Mouse (Mus musculus): ENCODE data around the gene AI464131. TPM values are rescaled to one million over a fixed set of nuclear protein-coding genes. Genes with fewer than 3 reads are reported as not detected.

AI464131 gene
- 5.7 and 8.9 TPM in 2 replicates for polyA plus RNA-seq (2016; fragmentation: Nextera tagmentation; extraction: Ambion mirVana)

DNA sequence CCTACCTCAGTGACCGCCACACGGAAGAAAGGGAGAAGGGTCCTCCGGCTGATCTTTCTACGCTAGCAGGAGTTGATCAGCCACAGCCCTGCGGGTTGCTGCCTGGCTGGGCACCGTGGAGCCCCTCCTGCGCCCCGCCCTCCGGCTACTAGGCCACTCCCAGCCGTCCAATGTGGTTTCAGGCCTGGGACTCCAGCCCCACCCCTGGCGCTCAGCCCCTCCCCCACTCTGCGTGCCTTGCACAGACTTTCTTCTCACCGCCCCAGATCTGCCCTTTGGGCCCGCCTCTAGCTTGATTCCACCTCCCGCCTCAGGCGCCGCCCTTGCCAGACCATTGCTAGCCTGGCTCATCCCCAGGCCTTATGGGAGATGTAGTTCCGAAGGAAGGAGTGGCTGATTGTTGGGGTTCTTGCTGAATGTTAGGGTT is at the start of gene AI464131:
TSS of gene AI464131 (minus strand) at position 91 of the 427 bp plus-strand sequence.
- no peaks in the 10 kb centered on the region for H3K36me3 ChIP-seq (replicated peaks)
- H3K4me3 ChIP-seq = peak within 1 kb of the TSS; percentile 59
- DNase-seq (ENCODE audit: low spot score) = peak; percentile 99
- H3K4me1 ChIP-seq = peaks cover 57% of the 10 kb centered on the region
- peak within 1 kb of the TSS; percentile 57 for H3K27ac ChIP-seq (replicated peaks)
- WGBS = under 1% methylated on average over 18 of the region's 18 CpGs
- peaks cover 75% of the 10 kb centered on the region for H3K27me3 ChIP-seq (replicated peaks; ENCODE audit: low read depth, poor library complexity, severe bottlenecking)
- H3K9me3 ChIP-seq = peaks cover 3% of the 10 kb centered on the region; the same call in 1 of the 2 replicates

DNA sequence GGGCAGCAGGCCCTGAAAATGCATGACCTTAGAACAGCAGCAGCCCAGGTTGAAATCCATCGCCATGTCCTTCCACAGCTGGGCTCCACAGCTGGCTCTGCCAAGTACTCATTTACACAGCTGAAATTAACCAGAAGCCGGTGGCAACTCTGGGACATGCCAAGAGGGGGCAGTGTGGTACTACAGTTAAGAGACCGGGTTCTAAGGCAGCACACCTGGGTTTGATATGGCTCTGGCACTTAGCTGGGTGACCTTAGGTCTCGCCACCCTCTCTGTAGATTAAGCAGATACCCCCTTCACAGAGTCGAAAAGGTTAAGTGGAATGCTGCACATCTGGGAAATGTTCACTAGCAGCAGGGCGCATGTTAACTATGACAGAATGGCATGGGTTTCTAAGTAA is 49.7 kb upstream of the AI464131 start:
- Histone ChIP-seq H3K9me3 (no peaks in the 10 kb centered on the region), H3K4me1 (peaks cover 40% of the 10 kb centered on the region), H3K27me3 (replicated peaks; ENCODE audit: low read depth, poor library complexity, severe bottlenecking) (0 out of 2 replicates have a peak, but pooled peaks cover 2% of the 10 kb centered on the region), H3K4me3 (no peak overlapping the region), H3K36me3 (replicated peaks) (no peaks in the 10 kb centered on the region), H3K27ac (replicated peaks) (no peak overlapping the region)
- WGBS = 24% methylated on average over 6 of the region's 6 CpGs
- peak; percentile 87 for DNase-seq (ENCODE audit: low spot score)

DNA sequence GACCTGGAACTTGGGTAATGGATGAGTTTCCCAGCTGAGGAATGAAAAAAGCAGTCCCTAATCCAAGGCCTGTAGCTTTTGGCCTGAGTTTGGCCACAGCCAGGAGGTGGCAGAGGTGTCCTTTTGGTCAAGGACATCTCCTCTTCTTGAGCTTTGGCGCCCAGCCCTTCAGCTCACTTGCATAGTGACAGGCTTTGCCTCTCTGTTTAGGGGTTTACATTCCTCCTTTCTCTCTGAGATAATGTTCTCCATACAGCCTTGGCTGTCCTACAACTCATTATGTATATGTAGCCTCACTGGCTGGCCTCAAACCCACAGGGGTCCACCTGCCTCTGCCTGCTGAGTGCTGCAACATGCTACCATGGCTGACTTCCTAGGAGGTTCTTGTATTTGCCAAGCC is 44.2 kb upstream of the AI464131 start:
- H3K9me3 ChIP-seq = no peaks in the 10 kb centered on the region
- H3K27ac ChIP-seq (replicated peaks) = no peak overlapping the region
- H3K27me3 ChIP-seq (replicated peaks; ENCODE audit: low read depth, poor library complexity, severe bottlenecking) = no peaks in the 10 kb centered on the region
- WGBS = 73% methylated on average over 1 of the region's 1 CpGs
- no peaks in the 10 kb centered on the region for H3K36me3 ChIP-seq (replicated peaks)
- no peak overlapping the region for H3K4me3 ChIP-seq
- H3K4me1 ChIP-seq = peaks cover 2% of the 10 kb centered on the region; the same call in 1 of the 2 replicates
- no peak for DNase-seq (ENCODE audit: low spot score)

DNA sequence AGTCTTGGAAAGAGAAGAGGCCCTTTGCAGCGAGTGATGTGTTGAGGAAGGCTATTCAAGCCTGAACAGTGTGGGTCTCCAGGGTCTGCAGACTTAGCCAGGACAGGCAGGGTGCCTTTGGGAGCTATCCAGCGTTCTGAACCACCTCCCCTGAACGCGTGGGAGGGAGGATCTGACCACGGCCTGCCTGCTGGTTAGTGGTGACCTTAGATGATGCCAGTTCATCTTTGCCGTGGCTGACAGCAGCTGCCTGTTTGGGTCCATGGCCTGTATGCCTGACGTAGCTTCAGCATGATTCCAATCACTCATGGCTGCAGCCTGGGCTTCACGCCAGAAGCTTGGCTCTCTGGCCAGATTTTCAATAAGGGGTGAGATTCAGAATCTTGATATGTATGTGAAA is 43.1 kb upstream of the AI464131 start:
- no peak overlapping the region for H3K27ac ChIP-seq (replicated peaks)
- WGBS = 22% methylated on average over 8 of the region's 8 CpGs
- no peaks in the 10 kb centered on the region for H3K4me1 ChIP-seq
- no peak overlapping the region for H3K4me3 ChIP-seq
- peak; percentile 71 for DNase-seq (ENCODE audit: low spot score)
- no peaks in the 10 kb centered on the region for H3K36me3 ChIP-seq (replicated peaks)
- no peaks in the 10 kb centered on the region for H3K9me3 ChIP-seq
- no peaks in the 10 kb centered on the region for H3K27me3 ChIP-seq (replicated peaks; ENCODE audit: low read depth, poor library complexity, severe bottlenecking)

DNA sequence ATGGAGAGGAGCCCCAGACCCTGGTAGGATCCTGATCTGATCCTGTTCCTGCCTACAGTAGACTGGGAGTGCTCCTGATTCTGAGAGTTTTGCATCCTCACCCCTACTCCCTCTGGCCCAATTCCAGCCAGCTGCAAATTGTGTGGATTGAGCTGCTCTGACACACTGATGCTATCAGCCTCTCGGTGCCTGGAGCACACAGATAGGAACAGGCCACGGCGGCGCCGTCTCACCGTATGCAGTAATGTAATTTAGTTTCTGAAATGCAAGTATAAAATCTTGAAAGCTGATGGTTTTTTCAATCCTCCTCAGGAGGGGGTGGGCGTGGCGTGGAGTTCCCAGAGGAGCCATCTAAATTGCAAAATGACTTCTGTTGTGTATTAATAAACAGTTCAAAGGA is 39.3 kb upstream of the AI464131 start:
- DNase-seq (ENCODE audit: low spot score) = no peak
- no peaks in the 10 kb centered on the region for H3K27me3 ChIP-seq (replicated peaks; ENCODE audit: low read depth, poor library complexity, severe bottlenecking)
- H3K27ac ChIP-seq (replicated peaks) = no peak overlapping the region
- no peaks in the 10 kb centered on the region for H3K9me3 ChIP-seq
- WGBS = 88% methylated on average over 8 of the region's 8 CpGs
- H3K4me3 ChIP-seq = no peak overlapping the region
- no peaks in the 10 kb centered on the region for H3K36me3 ChIP-seq (replicated peaks)
- no peaks in the 10 kb centered on the region for H3K4me1 ChIP-seq

DNA sequence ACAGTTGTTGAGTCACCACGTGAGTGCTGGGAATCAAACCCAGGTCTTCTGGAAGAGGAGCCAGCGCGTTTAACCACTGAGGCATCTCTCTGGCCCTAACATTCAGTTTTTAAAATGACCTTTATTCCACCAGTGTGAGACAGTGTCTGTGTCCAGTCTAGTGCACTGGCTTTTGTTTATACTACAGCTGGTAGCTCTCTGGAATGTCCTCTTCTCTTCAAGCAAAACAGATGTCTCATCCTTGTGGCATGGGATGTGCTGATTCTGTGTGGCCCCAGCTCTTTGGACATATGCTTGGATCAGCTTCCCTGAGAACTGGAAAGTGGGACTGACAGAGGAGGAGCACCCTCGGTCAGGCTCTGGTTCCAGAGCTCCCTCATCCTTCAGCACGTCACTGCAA is 32.0 kb upstream of the AI464131 start:
- Histone ChIP-seq H3K27ac (replicated peaks) (no peak overlapping the region), H3K27me3 (replicated peaks; ENCODE audit: low read depth, poor library complexity, severe bottlenecking) (no peaks in the 10 kb centered on the region), H3K4me1 (no peaks in the 10 kb centered on the region), H3K9me3 (no peaks in the 10 kb centered on the region), H3K4me3 (no peak overlapping the region), H3K36me3 (replicated peaks) (no peaks in the 10 kb centered on the region)
- 80% methylated on average over 5 of the region's 5 CpGs for WGBS
- DNase-seq (ENCODE audit: low spot score) = no peak

DNA sequence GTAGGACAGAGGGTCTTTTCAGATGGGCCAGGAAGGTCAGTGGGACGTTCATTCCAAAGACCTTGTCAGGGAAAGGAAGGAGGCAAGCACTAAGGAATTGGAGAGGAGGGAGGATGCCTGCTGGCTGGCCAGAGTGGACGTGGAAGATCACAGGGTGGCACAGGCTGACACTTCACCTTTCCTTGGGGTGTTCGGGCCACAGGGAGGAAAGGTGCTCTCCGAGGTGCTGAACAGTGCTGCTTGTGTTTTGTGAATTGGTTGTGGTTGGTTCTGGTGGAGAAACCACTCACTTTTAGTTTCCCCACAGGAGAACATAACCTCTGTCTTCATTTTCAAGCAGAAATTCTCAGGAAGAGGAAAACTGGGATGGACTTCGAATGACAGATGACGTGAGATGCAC is 29.5 kb upstream of the AI464131 start:
- Histone ChIP-seq H3K36me3 (replicated peaks) (no peaks in the 10 kb centered on the region), H3K27me3 (replicated peaks; ENCODE audit: low read depth, poor library complexity, severe bottlenecking) (no peaks in the 10 kb centered on the region), H3K4me1 (peaks cover 16% of the 10 kb centered on the region), H3K27ac (replicated peaks) (no peak overlapping the region), H3K9me3 (no peaks in the 10 kb centered on the region), H3K4me3 (no peak overlapping the region)
- WGBS = 22% methylated on average over 6 of the region's 6 CpGs
- DNase-seq (ENCODE audit: low spot score) = peak; percentile 69

DNA sequence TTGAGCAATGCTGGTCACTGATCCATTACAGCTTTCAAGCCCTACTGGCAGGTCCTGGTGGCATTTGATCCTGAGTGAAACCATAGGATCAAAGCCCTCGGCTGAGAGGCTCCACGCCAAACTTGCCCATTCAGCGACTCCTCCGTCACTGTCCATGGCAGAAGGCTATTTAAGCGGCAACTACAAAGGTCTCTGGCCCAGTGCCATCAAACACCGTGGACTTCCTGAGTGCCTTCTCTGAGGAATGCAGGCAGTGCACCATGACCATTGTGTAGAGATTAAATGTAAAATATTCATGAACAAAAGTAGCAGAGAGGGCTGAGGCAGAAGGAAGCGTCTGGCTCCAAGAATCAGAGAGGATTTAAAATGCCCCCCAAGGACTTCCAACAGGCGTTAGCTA is 25.1 kb upstream of the AI464131 start:
- H3K36me3 ChIP-seq (replicated peaks) = no peaks in the 10 kb centered on the region
- no peaks in the 10 kb centered on the region for H3K9me3 ChIP-seq
- DNase-seq (ENCODE audit: low spot score) = no peak
- WGBS = 61% methylated on average over 8 of the region's 8 CpGs
- no peak overlapping the region for H3K4me3 ChIP-seq
- H3K4me1 ChIP-seq = peaks cover 24% of the 10 kb centered on the region
- no peak overlapping the region for H3K27ac ChIP-seq (replicated peaks)
- peaks cover 17% of the 10 kb centered on the region; the same call in 1 of the 2 replicates for H3K27me3 ChIP-seq (replicated peaks; ENCODE audit: low read depth, poor library complexity, severe bottlenecking)

DNA sequence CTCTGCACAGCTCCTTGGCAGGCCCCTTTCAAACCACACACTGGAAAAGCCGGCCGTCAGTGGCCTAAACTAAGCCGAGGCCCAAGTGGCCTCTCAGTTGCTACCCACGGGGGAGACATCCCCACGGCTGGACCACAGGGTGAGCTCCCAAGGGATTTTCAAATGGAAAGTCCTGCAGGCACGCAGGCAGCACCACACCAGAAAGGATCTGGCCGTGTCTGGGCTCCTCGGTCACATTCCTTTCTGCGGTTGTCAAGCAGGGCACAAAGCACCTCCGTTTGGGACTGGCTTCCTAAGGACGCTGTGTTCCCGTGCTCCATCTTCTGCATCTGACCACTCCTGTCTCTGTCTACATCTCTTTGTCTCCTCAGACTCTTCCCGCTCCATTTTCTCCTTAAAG is 24.2 kb upstream of the AI464131 start:
- peaks cover 24% of the 10 kb centered on the region for H3K4me1 ChIP-seq
- no peaks in the 10 kb centered on the region for H3K9me3 ChIP-seq
- WGBS = 33% methylated on average over 13 of the region's 13 CpGs
- H3K4me3 ChIP-seq = no peak overlapping the region
- peak overlapping the region; percentile 48; the same call in 1 of the 2 replicates for H3K27ac ChIP-seq (replicated peaks)
- peaks cover 18% of the 10 kb centered on the region for H3K27me3 ChIP-seq (replicated peaks; ENCODE audit: low read depth, poor library complexity, severe bottlenecking)
- no peaks in the 10 kb centered on the region for H3K36me3 ChIP-seq (replicated peaks)
- DNase-seq (ENCODE audit: low spot score) = no peak

DNA sequence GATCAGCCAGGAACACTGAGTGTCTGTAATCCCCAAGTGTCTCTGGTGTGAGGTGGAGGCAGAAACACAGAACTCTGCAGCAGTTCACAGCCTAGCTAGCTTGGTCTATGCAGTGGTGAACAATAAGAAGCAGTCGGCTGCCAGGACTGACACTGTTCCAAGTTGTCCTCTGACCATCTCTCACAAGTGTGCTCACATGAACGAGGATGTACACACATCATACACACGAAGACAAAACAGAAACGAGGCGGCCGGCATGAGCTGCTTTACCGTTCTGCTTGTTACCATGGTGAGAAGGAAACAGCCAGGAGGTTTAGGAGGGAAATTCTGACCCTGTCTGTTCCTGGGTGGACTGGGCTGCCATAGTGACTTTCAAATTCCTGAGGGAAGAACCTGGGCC is 23.7 kb upstream of the AI464131 start:
- H3K27ac ChIP-seq (replicated peaks) = peak overlapping the region; percentile 48; the same call in 1 of the 2 replicates
- H3K27me3 ChIP-seq (replicated peaks; ENCODE audit: low read depth, poor library complexity, severe bottlenecking) = peaks cover 23% of the 10 kb centered on the region
- no peaks in the 10 kb centered on the region for H3K9me3 ChIP-seq
- peaks cover 24% of the 10 kb centered on the region for H3K4me1 ChIP-seq
- H3K36me3 ChIP-seq (replicated peaks) = no peaks in the 10 kb centered on the region
- WGBS = 71% methylated on average over 7 of the region's 7 CpGs
- H3K4me3 ChIP-seq = no peak overlapping the region
- DNase-seq (ENCODE audit: low spot score) = no peak

DNA sequence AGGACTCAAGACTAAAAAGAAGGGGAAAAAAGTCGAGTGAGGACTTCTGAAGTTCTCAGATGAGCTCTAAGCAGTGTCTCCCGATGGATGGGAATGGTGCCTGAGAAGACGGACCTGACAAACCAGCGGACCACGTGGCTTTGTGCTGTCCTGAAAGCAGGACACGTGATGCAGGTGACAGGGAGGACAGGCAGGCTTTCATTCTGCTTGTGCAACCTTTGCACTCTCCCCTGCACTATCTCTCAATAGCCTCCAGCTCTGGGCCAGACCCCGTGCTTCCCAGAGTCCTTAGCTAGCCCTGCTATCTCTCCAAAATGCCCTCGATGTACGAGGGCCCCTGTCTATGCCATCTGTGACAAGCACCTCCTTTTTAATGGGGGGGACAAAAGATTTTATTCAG is 22.0 kb upstream of the AI464131 start:
- H3K9me3 ChIP-seq = no peaks in the 10 kb centered on the region
- 71% methylated on average over 9 of the region's 9 CpGs for WGBS

DNA sequence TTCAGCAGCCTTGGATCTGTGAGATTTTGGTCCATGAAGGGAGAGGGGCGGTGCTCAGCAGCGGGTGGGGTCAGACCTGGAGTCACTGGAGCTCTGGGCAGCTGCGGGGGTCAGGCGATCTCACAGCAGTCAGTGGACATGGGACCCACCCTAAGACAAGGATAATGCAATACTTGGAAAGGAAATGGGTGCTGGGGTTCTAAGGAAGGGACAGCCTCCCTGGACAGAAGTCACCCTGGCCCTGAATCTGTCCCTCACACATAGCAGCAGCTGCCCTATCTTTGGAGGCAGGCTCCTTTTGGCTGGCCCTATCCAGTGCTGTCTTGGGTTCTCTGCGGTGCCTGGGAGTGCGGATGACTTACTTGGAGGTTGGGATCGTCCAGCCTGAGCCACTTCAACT is 21.0 kb upstream of the AI464131 start:
- H3K27ac ChIP-seq (replicated peaks) = no peak overlapping the region
- no peaks in the 10 kb centered on the region for H3K36me3 ChIP-seq (replicated peaks)
- DNase-seq (ENCODE audit: low spot score) = no peak
- H3K4me1 ChIP-seq = peaks cover 25% of the 10 kb centered on the region
- no peak overlapping the region for H3K4me3 ChIP-seq
- H3K9me3 ChIP-seq = no peaks in the 10 kb centered on the region
- 78% methylated on average over 7 of the region's 7 CpGs for WGBS
- H3K27me3 ChIP-seq (replicated peaks; ENCODE audit: low read depth, poor library complexity, severe bottlenecking) = peaks cover 45% of the 10 kb centered on the region

More for the DNA sequence above, 22.0 kb upstream of the AI464131 start:
- peaks cover 35% of the 10 kb centered on the region for H3K27me3 ChIP-seq (replicated peaks; ENCODE audit: low read depth, poor library complexity, severe bottlenecking)
- peaks cover 28% of the 10 kb centered on the region for H3K4me1 ChIP-seq
- no peaks in the 10 kb centered on the region for H3K36me3 ChIP-seq (replicated peaks)
- no peak for DNase-seq (ENCODE audit: low spot score)
- no peak overlapping the region for H3K4me3 ChIP-seq
- H3K27ac ChIP-seq (replicated peaks) = no peak overlapping the region

DNA sequence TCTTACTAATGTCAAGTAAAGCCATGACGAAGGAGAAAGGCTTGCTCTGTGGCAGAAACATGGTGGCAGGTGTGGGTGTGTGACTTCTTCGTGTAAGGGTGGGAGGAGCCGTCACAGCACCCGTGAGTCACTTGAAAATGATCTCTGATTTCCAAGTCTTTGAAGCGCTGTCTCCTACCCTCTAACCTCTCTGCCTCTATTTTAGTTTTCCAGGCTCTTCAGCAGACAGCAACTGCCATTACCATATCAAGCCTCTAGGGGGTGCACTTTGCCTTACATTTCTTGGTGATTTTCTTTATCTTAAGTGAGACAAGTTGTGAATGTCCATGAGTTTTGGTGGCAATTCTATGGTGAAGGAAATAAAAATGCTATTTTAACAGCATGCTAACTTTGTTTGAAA is 19.9 kb upstream of the AI464131 start:
- Histone ChIP-seq H3K27me3 (replicated peaks; ENCODE audit: low read depth, poor library complexity, severe bottlenecking) (peaks cover 45% of the 10 kb centered on the region), H3K4me1 (peaks cover 19% of the 10 kb centered on the region), H3K9me3 (no peaks in the 10 kb centered on the region), H3K4me3 (no peak overlapping the region), H3K36me3 (replicated peaks) (no peaks in the 10 kb centered on the region), H3K27ac (replicated peaks) (no peak overlapping the region)
- peak; percentile 39 for DNase-seq (ENCODE audit: low spot score)
- WGBS = 56% methylated on average over 5 of the region's 5 CpGs

All from embryonic facial prominence, embryonic 10.5 days (tissue).